Mouse (Mus musculus): ENCODE measurements at regions not wholly inside any gene's neighbourhood (a gene's known extent, or its start where the extent isn't known, plus 50 kb on each side); places are given as distances from the start of the nearest gene placed in this dataset.

DNA sequence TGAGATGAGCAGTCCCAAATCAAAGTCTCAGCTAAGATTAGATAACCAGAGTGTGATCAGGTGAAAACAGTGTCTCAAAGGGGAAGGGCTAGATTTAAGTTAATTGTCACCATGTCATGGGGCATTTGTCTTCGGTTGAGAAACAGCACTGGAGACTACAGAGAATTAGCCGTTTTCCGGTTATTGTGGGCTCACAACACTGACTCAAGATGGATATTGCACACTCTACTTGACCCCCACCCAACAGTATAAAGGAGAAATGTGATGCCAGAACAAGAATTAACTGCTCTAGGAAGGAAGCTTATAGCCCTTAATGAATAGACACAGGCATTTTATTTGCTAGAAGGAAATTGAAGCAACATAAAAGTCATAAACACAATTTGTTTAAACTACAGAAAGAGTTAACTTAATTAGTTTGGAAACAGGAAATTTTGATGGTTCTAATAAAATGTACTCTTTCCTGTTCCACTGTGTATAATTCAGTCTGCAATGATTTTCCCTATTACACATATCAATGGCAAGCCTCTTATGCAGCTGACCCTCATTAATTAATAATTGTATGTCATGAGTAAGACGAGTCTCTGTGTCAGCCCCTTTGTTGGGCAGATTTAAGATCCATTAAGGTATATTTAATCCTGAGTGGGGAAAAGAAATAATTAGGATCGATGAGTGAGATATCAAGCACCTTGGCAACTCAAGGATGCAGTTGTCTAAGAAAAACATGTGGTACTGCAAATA lies 277.4 kb upstream of the Tmeff2 start:
- no peaks in the 10 kb centered on the region for H3K36me3 ChIP-seq (replicated peaks; ENCODE audit: control insufficient read depth, insufficient read depth, low read depth)
- WGBS (ENCODE audit: insufficient replicate concordance) = 60% methylated on average over 5 of the region's 5 CpGs
- no peaks in the 10 kb centered on the region for H3K4me1 ChIP-seq (replicated peaks; ENCODE audit: control insufficient read depth in 2 of 2, insufficient read depth in 2 of 2, low read length in 1 of 2)
- H3K4me3 ChIP-seq (ENCODE audit: insufficient read depth in 1 of 2, low read depth in 2 of 2, low read length in 2 of 2) = no peak overlapping the region
- ATAC-seq (ENCODE audit: insufficient read depth) (no peak), DNase-seq (ENCODE audit: low read depth in 3 of 3, low spot score in 3 of 3) (no peak)
- no peak for TF ChIP-seq EP300 (IDR thresholded peaks at IDR 0.05; ENCODE audit: low read depth)
- no peak for TF ChIP-seq CTCF (IDR thresholded peaks at IDR 0.05; ENCODE audit: low read depth)
- H3K9ac ChIP-seq (replicated peaks) = no peak overlapping the region
- H3K27ac ChIP-seq = no peak overlapping the region
- no peaks in the 10 kb centered on the region for H3K9me3 ChIP-seq (ENCODE audit: control insufficient read depth, low read length)
- H3K4me2 ChIP-seq (ENCODE audit: low read depth) = no peak overlapping the region
- H3K27me3 ChIP-seq (ENCODE audit: control insufficient read depth, insufficient read depth, low read length) = no peaks in the 10 kb centered on the region

DNA sequence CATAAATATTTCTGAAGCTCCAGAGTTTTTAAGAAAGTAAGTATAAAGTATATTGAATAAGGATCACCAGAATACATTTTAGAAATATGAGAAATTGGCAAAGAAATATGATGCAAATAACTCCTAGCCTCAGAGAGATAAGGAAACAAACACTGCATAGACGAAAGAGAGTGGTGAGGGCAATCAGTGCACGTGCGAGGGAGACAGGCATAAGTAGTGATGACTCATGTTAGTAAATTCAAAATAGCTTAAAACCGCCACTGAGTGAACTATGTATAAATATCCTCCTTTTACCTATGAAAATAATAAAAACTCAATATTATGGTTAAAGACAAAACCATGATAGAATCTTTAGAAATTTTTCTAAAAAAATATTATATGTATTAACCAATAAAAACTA lies 271.4 kb upstream of the Tmeff2 start:
- Histone ChIP-seq H3K9ac (replicated peaks) (no peak overlapping the region), H3K9me3 (ENCODE audit: control insufficient read depth, low read length) (no peaks in the 10 kb centered on the region), H3K36me3 (replicated peaks; ENCODE audit: control insufficient read depth, insufficient read depth, low read depth) (no peaks in the 10 kb centered on the region), H3K4me2 (ENCODE audit: low read depth) (no peak overlapping the region), H3K4me1 (replicated peaks; ENCODE audit: control insufficient read depth in 2 of 2, insufficient read depth in 2 of 2, low read length in 1 of 2) (no peaks in the 10 kb centered on the region), H3K27ac (no peak overlapping the region), H3K27me3 (ENCODE audit: control insufficient read depth, insufficient read depth, low read length) (no peaks in the 10 kb centered on the region), H3K4me3 (ENCODE audit: insufficient read depth in 1 of 2, low read depth in 2 of 2, low read length in 2 of 2) (no peak overlapping the region)
- TF ChIP-seq CTCF (IDR thresholded peaks at IDR 0.05; ENCODE audit: low read depth) = no peak
- TF ChIP-seq EP300 (IDR thresholded peaks at IDR 0.05; ENCODE audit: low read depth) = no peak
- no peak for DNase-seq (ENCODE audit: low read depth in 3 of 3, low spot score in 3 of 3)
- no peak for ATAC-seq (ENCODE audit: insufficient read depth)
- WGBS (ENCODE audit: insufficient replicate concordance) = 58% methylated on average over 4 of the region's 4 CpGs

DNA sequence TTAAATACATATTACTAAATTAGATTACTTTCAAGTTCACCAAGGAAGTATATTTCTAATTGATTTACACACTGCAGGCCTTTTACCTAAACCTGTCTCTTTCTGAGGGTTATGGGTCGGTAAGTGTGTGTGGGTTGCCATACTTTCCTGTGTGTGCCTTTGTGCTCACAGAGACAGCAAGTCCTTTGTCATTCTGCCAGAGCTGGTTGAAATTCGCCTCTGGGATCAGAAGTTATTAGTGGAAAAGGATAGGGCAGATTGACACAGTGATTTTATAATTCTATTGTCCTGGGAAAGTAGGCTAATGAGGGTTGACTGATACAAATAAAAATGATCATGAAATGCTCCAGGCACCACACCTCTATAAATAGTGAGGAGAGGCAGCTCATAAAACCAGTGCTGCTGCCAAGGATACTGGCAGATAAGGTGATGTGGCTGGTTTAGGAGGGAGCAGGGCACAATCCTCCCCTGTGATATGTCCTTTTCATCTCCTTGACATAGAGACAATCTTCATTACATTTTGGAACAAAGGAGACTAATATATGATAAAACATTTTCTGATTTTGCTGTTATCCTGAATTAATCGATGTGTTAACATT lies 270.9 kb upstream of the Tmeff2 start:
- Histone ChIP-seq H3K4me2 (ENCODE audit: low read depth) (no peak overlapping the region), H3K27me3 (ENCODE audit: control insufficient read depth, insufficient read depth, low read length) (no peaks in the 10 kb centered on the region), H3K27ac (no peak overlapping the region), H3K9ac (replicated peaks) (no peak overlapping the region), H3K4me1 (replicated peaks; ENCODE audit: control insufficient read depth in 2 of 2, insufficient read depth in 2 of 2, low read length in 1 of 2) (no peaks in the 10 kb centered on the region), H3K9me3 (ENCODE audit: control insufficient read depth, low read length) (no peaks in the 10 kb centered on the region), H3K36me3 (replicated peaks; ENCODE audit: control insufficient read depth, insufficient read depth, low read depth) (no peaks in the 10 kb centered on the region), H3K4me3 (ENCODE audit: insufficient read depth in 1 of 2, low read depth in 2 of 2, low read length in 2 of 2) (no peak overlapping the region)
- 46% methylated on average over 3 of the region's 3 CpGs for WGBS (ENCODE audit: insufficient replicate concordance)
- DNase-seq (ENCODE audit: low read depth in 3 of 3, low spot score in 3 of 3) (no peak), ATAC-seq (ENCODE audit: insufficient read depth) (no peak)
- TF ChIP-seq EP300 (IDR thresholded peaks at IDR 0.05; ENCODE audit: low read depth) = no peak
- TF ChIP-seq CTCF (IDR thresholded peaks at IDR 0.05; ENCODE audit: low read depth) = no peak

DNA sequence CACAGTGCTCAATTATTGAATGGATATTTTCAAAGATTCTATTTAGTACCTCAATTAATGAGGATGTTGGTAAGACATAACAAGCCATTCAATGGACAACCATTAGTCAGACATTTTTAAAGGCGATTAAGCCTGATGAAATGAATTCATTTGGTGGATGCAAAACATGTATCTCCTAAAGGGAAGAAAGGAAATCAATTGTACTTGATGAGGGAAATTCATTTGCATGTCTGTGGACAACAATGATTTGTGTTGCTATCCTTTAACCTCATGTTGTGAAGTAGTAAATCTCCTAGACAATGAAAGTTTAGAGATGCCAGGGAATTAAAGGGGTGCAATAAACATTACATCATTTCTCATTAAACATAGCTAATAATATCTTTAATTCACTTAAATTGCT lies 262.5 kb upstream of the Tmeff2 start:
- H3K4me1 ChIP-seq (replicated peaks; ENCODE audit: control insufficient read depth in 2 of 2, insufficient read depth in 2 of 2, low read length in 1 of 2) = no peaks in the 10 kb centered on the region
- H3K9me3 ChIP-seq (ENCODE audit: control insufficient read depth, low read length) = no peaks in the 10 kb centered on the region
- no peak overlapping the region for H3K9ac ChIP-seq (replicated peaks)
- H3K36me3 ChIP-seq (replicated peaks; ENCODE audit: control insufficient read depth, insufficient read depth, low read depth) = no peaks in the 10 kb centered on the region
- no peak for TF ChIP-seq EP300 (IDR thresholded peaks at IDR 0.05; ENCODE audit: low read depth)
- no peak for TF ChIP-seq CTCF (IDR thresholded peaks at IDR 0.05; ENCODE audit: low read depth)
- 56% methylated on average over 1 of the region's 1 CpGs for WGBS (ENCODE audit: insufficient replicate concordance)
- ATAC-seq (ENCODE audit: insufficient read depth) (no peak), DNase-seq (ENCODE audit: low read depth in 3 of 3, low spot score in 3 of 3) (no peak)
- no peak overlapping the region for H3K4me2 ChIP-seq (ENCODE audit: low read depth)
- no peaks in the 10 kb centered on the region for H3K27me3 ChIP-seq (ENCODE audit: control insufficient read depth, insufficient read depth, low read length)
- H3K27ac ChIP-seq = no peak overlapping the region
- no peak overlapping the region for H3K4me3 ChIP-seq (ENCODE audit: insufficient read depth in 1 of 2, low read depth in 2 of 2, low read length in 2 of 2)

DNA sequence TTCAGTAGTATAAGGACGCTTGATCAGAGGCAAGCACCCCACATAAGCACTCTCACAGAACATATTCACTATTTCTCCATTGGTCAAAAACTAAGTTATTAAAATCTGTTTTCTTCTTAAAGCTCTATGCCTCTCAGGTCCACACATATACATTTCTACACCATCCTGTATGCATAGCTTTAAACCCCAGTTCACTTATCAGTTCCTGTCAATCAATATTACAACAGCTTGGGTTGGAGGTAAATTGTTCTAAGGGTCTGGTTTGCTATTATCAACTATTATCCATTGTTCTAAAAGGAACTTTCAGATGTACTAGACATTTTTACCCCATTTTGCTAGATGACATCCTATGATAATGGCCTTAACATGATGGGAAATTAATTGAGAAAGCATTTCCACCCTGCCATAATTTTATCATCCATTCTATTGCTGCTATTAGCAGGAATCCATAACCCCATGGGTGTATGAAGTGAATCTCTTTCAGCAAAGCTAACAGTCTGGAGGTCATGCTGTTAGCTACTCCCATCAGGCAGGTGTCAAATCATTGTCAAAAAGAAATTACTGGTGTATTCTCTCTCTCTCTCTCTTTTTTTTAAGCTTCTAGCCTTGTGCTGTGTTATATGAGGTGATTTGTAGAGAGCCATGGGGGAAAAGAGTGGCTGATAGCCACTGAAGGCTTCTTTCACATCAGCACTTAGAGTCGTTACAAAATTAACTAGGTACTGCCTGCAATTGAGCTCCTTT lies 253.3 kb upstream of the Tmeff2 start:
- H3K4me3 ChIP-seq (ENCODE audit: insufficient read depth in 1 of 2, low read depth in 2 of 2, low read length in 2 of 2) = no peak overlapping the region
- no peak overlapping the region for H3K9ac ChIP-seq (replicated peaks)
- no peaks in the 10 kb centered on the region for H3K4me1 ChIP-seq (replicated peaks; ENCODE audit: control insufficient read depth in 2 of 2, insufficient read depth in 2 of 2, low read length in 1 of 2)
- H3K9me3 ChIP-seq (ENCODE audit: control insufficient read depth, low read length) = no peaks in the 10 kb centered on the region
- TF ChIP-seq CTCF (IDR thresholded peaks at IDR 0.05; ENCODE audit: low read depth) = no peak
- TF ChIP-seq EP300 (IDR thresholded peaks at IDR 0.05; ENCODE audit: low read depth) = no peak
- ATAC-seq (ENCODE audit: insufficient read depth) (no peak), DNase-seq (ENCODE audit: low read depth in 3 of 3, low spot score in 3 of 3) (no peak)
- WGBS (ENCODE audit: insufficient replicate concordance) = 54% methylated on average over 2 of the region's 2 CpGs
- no peak overlapping the region for H3K27ac ChIP-seq
- no peaks in the 10 kb centered on the region for H3K27me3 ChIP-seq (ENCODE audit: control insufficient read depth, insufficient read depth, low read length)
- no peak overlapping the region for H3K4me2 ChIP-seq (ENCODE audit: low read depth)
- no peaks in the 10 kb centered on the region for H3K36me3 ChIP-seq (replicated peaks; ENCODE audit: control insufficient read depth, insufficient read depth, low read depth)

All from liver, embryonic 14.5 days (tissue).